Mouse (Mus musculus) CH12.LX (cell line): ENCODE data around the gene Pde4d. TPM values are rescaled to one million over a fixed set of nuclear protein-coding genes. Genes with fewer than 3 reads are reported as not detected.

Experiments used
- DNase-seq: peaks from one replicate; pipeline ENCODE4 v3.0.0-alpha.2; 2013; ENCODE audit errors: extremely low read depth
- H3K27ac ChIP-seq: 2 replicates; pipeline ENCODE4 v1.5.1; 2012; ENCODE audit warnings: low read depth, mild to moderate bottlenecking, control low read depth, moderate library complexity; ENCODE audit not compliant: insufficient read depth
- H3K27me3 ChIP-seq: replicated peaks from 2 replicates; pipeline ENCODE3; 2012; ENCODE audit warnings: inconsistent platforms
- H3K36me3 ChIP-seq, 2 experiments: replicated peaks in 1 of 2; 2 replicates each; pipeline versions ENCODE3 to v1.6.1; 2012; ENCODE audit warnings: inconsistent platforms in 1 of 2, low read length in 1 of 2, mild to moderate bottlenecking in 1 of 2, mixed read lengths in 1 of 2, moderate library complexity in 1 of 2; ENCODE audit not compliant: control insufficient read depth in 1 of 2, insufficient read depth in 1 of 2
- H3K4me1 ChIP-seq, 2 experiments: 2 replicates each; pipeline ENCODE4 v1.6.1; 2012; ENCODE audit warnings: inconsistent platforms in 1 of 2, moderate library complexity in 1 of 2; ENCODE audit not compliant: insufficient read depth in 2 of 2, control insufficient read depth in 1 of 2
- H3K4me2 ChIP-seq: 2 replicates; pipeline ENCODE4 v1.6.1; 2012; ENCODE audit warnings: low read depth, mild to moderate bottlenecking, control low read depth; ENCODE audit not compliant: poor library complexity, insufficient read depth, severe bottlenecking
- H3K4me3 ChIP-seq, 3 experiments: fragments of 150-350 bp in 1 of 3; sonication (generic) in 1 of 3; replicated peaks in 1 of 3; 2 replicates each; pipeline versions ENCODE3 to v1.5.1; 2011 to 2012; ENCODE audit warnings: low read depth in 2 of 3, low read length in 2 of 3, mild to moderate bottlenecking in 2 of 3, moderate library complexity in 2 of 3, control low read depth in 1 of 3, improper control_type of control experiment in 1 of 3, inconsistent platforms in 1 of 3, mixed read lengths in 1 of 3; ENCODE audit not compliant: poor library complexity in 1 of 3
- H3K79me2 ChIP-seq: replicated peaks from 2 replicates; pipeline ENCODE4 v1.6.1; 2012; ENCODE audit warnings: mild to moderate bottlenecking, moderate library complexity; ENCODE audit not compliant: control insufficient read depth, poor library complexity, insufficient read depth, severe bottlenecking; ENCODE audit errors: extremely low read depth
- H3K9ac ChIP-seq: 2 replicates; pipeline ENCODE4 v1.6.1; 2012; ENCODE audit warnings: low read depth, mild to moderate bottlenecking, control low read depth, moderate library complexity; ENCODE audit not compliant: insufficient read depth
- H3K9me3 ChIP-seq: replicated peaks from 2 replicates; pipeline ENCODE3; 2012; ENCODE audit warnings: low read length, inconsistent platforms, mixed read lengths
- BHLHE40 ChIP-seq: IDR thresholded peaks from 2 replicates; pipeline ENCODE4 v1.6.1; 2011; ENCODE audit warnings: mild to moderate bottlenecking, low read depth, low read length, improper control_type of control experiment
- CHD2 ChIP-seq: IDR thresholded peaks from 2 replicates; pipeline ENCODE4 v1.6.1; 2011; ENCODE audit warnings: low read length, improper control_type of control experiment
- ELF1 ChIP-seq: IDR thresholded peaks from 2 replicates; pipeline ENCODE4 v1.6.1; 2014; ENCODE audit warnings: low read depth, mild to moderate bottlenecking, inconsistent platforms, low read length, improper control_type of control experiment
- EP300 ChIP-seq: IDR thresholded peaks from 2 replicates; pipeline ENCODE4 v1.6.1; 2011; ENCODE audit warnings: low read length, improper control_type of control experiment
- ETS1 ChIP-seq: conservative IDR thresholded peaks from 2 replicates; pipeline ENCODE4 v1.6.1; 2012; ENCODE audit warnings: low read depth, mild to moderate bottlenecking, inconsistent platforms, low read length, improper control_type of control experiment, moderate library complexity
- IRF4 ChIP-seq: IDR thresholded peaks from 2 replicates; pipeline ENCODE4 v1.6.1; 2014; ENCODE audit warnings: low read depth, mild to moderate bottlenecking, inconsistent platforms, low read length, improper control_type of control experiment
- JUN ChIP-seq: IDR thresholded peaks from 2 replicates; pipeline ENCODE4 v1.6.1; 2011; ENCODE audit warnings: low read depth, mild to moderate bottlenecking, low read length, improper control_type of control experiment, moderate library complexity; ENCODE audit not compliant: insufficient read depth
- JUND ChIP-seq: conservative IDR thresholded peaks from 2 replicates; pipeline ENCODE4 v1.6.1; 2011; ENCODE audit warnings: low read depth, low read length, improper control_type of control experiment
- MAFK ChIP-seq: IDR thresholded peaks from 2 replicates; pipeline ENCODE4 v1.6.1; 2011; ENCODE audit warnings: low read length, improper control_type of control experiment; ENCODE audit not compliant: insufficient replicate concordance
- MAX ChIP-seq: IDR thresholded peaks from 2 replicates; pipeline ENCODE4 v1.6.1; 2011; ENCODE audit warnings: low read length, improper control_type of control experiment
- MEF2A ChIP-seq: IDR thresholded peaks from 2 replicates; pipeline ENCODE4 v1.6.1; 2014; ENCODE audit warnings: low read depth, mild to moderate bottlenecking, inconsistent platforms, low read length, improper control_type of control experiment, borderline replicate concordance
- NRF1 ChIP-seq: IDR thresholded peaks from 2 replicates; pipeline ENCODE4 v1.6.1; 2014; ENCODE audit warnings: low read depth, mild to moderate bottlenecking, inconsistent platforms, low read length, improper control_type of control experiment, moderate library complexity
- POLR2A ChIP-seq: IDR thresholded peaks from 2 replicates; pipeline ENCODE4 v1.6.1; 2011; ENCODE audit warnings: low read depth, mild to moderate bottlenecking, improper control_type of control experiment, low read length
- TBP ChIP-seq: conservative IDR thresholded peaks from 2 replicates; pipeline ENCODE4 v1.6.1; 2011; ENCODE audit warnings: low read depth, low read length, improper control_type of control experiment
- UBTF ChIP-seq: IDR thresholded peaks from 2 replicates; pipeline ENCODE4 v1.6.1; 2012; ENCODE audit warnings: low read depth, mild to moderate bottlenecking, inconsistent platforms, low read length, improper control_type of control experiment, moderate library complexity
- USF1 ChIP-seq: IDR thresholded peaks from 2 replicates; pipeline ENCODE4 v1.6.1; 2014; ENCODE audit warnings: low read depth, mild to moderate bottlenecking, inconsistent platforms, low read length, improper control_type of control experiment
- USF2 ChIP-seq: conservative IDR thresholded peaks from 2 replicates; pipeline ENCODE4 v1.6.1; 2011; ENCODE audit warnings: low read depth, low read length, improper control_type of control experiment
- ZKSCAN1 ChIP-seq: IDR thresholded peaks from 2 replicates; pipeline ENCODE4 v1.6.1; 2012; ENCODE audit warnings: low read depth, inconsistent platforms, low read length, improper control_type of control experiment, borderline replicate concordance
- ZMIZ1 ChIP-seq: IDR thresholded peaks from 2 replicates; pipeline ENCODE4 v1.6.1; 2012; ENCODE audit warnings: low read depth, mild to moderate bottlenecking, inconsistent platforms, low read length, improper control_type of control experiment
- ZNF384 ChIP-seq: IDR thresholded peaks from 2 replicates; pipeline ENCODE4 v1.6.1; 2012; ENCODE audit warnings: low read depth, low read length, improper control_type of control experiment, inconsistent platforms
- dilution Hi-C: fragments of 300-500 bp; cut with MboI; formaldehyde crosslinking; loops from 2 replicates; pipeline ENCODE4 v1.14.3; 2020; ENCODE audit warnings: low sequenced_read_pairs; ENCODE audit not compliant: extremely low pct_unique_long_range_greater_than_20kb, extremely low pct_ligation_motif_present
- in situ Hi-C: fragments of 300-500 bp; cut with MboI; formaldehyde crosslinking; loops from 3 replicates; pipeline ENCODE4 v1.14.3; 2019; ENCODE audit warnings: low sequenced_read_pairs, low pct_ligation_motif_present, low pct_unique_long_range_greater_than_20kb, mixed read lengths
- polyA plus RNA-seq: library from polyadenylated mRNA; unstranded; fragments of >175 nt; gene quantifications from 2 replicates; pipeline ENCODE4 v1.2.1, GENCODE M21; 2012; ENCODE audit warnings: low read depth; ENCODE audit not compliant: insufficient read length
- total RNA-seq, 2 experiments: library from RNA; depleted of rRNA; stranded (reverse); fragments of 300-350 nt in 1 of 2; fragments of >200 nt in 1 of 2; gene quantifications; 2 replicates each; pipeline ENCODE4 v1.2.3; 2012 to 2014

The Pde4d gene
- total and polyA plus RNA-seq, 3 experiments = not detected

DNA sequence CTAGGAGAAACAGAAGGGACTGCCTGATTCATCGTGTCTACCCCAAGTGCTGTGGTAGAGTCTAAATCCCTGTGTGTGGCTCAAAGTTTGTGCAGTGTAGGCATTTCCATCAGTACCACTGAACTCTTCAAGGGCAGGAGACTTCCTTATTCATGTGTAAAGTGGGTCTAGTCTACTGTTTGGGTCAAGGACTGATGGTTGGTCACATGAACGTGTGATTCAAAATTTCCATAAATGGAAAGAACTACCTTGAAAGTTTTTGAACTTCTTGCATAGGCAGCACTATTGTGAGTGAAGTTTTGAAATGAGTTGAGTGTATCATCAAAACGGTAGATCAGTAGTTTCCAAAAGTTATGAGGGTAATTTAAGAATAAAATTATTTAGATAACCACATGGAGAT lies 313.5 kb downstream of the Pde4d start:
- in situ Hi-C loops = no loop called here
- dilution Hi-C loops = no loop called here

GRCm38 (mm10) chr13:108766020-108766727 lies 316.4 kb downstream of the Pde4d start:
- Histone ChIP-seq H3K4me3 (no peak overlapping the region), H3K27ac (no peak overlapping the region), H3K9ac (no peak overlapping the region), H3K27me3 (no peaks in the 10 kb centered on the region), H3K9me3 (no peaks in the 10 kb centered on the region), H3K4me1 (peaks cover 3 to 12% of the 10 kb centered on the region in 2 experiments; a peak in 3 of 4 replicates), H3K36me3 (no peaks in the 10 kb centered on the region), H3K79me2 (no peaks in the 10 kb centered on the region), H3K4me2 (no peak overlapping the region)
- DNase-seq = no peak
- no peak for TF ChIP-seq UBTF
- dilution Hi-C loops (no loop called here), in situ Hi-C loops (no loop called here)

More for the DNA sequence above, 313.5 kb downstream of the Pde4d start:
- Histone ChIP-seq H3K4me3 (no peak overlapping the region), H3K9me3 (no peaks in the 10 kb centered on the region), H3K36me3 (no peaks in the 10 kb centered on the region), H3K27ac (no peak overlapping the region), H3K4me1 (peaks cover 3 to 18% of the 10 kb centered on the region in 2 experiments; a peak in 3 of 4 replicates), H3K79me2 (no peaks in the 10 kb centered on the region), H3K9ac (no peak overlapping the region), H3K4me2 (no peak overlapping the region; the same call in 1 of the 2 replicates), H3K27me3 (no peaks in the 10 kb centered on the region)
- peak; percentile 78 for DNase-seq
- peak; percentile 98 for TF ChIP-seq JUND
- peak; percentile 90 for TF ChIP-seq ETS1
- no peak for TF ChIP-seq TBP
- TF ChIP-seq UBTF = no peak
- peak; percentile 57; the same call in 1 of the 2 replicates for TF ChIP-seq MAX
- TF ChIP-seq IRF4 = peak; percentile 89
- TF ChIP-seq CHD2 = no peak
- no peak for TF ChIP-seq ZKSCAN1
- TF ChIP-seq EP300 = peak; percentile 95
- TF ChIP-seq ZNF384 = no peak
- no peak for TF ChIP-seq ZMIZ1
- TF ChIP-seq BHLHE40 = peak; percentile 93
- peak; percentile 75; the same call in 1 of the 2 replicates for TF ChIP-seq MEF2A
- TF ChIP-seq USF2 = peak; percentile 51
- no peak for TF ChIP-seq NRF1
- peak; percentile 62; the same call in 1 of the 2 replicates for TF ChIP-seq ELF1
- TF ChIP-seq MAFK = peak; percentile 81; the same call in 1 of the 2 replicates
- TF ChIP-seq USF1 = peak; percentile 46; the same call in 1 of the 2 replicates
- no peak for TF ChIP-seq POLR2A
- TF ChIP-seq JUN = peak; percentile 96
